Mouse (Mus musculus): ENCODE data around the gene Plekhh1.

DNA sequence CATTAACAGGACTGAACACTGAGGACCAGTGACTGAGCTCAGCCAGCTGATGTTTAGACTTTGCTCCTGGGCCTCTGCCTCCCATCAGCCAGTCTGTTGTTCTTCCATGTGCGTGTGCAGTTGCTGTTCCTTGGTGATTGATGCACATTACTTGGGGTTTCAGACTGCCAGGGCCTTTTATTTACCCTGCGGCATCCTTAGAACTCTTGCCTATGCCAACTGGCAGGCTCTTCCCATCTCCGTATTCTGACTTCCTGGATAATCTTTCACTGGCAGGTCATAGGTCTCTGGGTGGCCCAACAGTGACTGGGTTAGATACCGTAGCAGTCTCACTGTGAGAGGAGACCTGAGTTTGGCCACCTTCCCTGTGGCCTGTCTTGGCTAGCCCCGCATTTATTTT is 38.6 kb downstream of the Plekhh1 start:
- no peak for TF ChIP-seq CTCF (IDR thresholded peaks at IDR 0.05; ENCODE audit: low read depth)
- TF ChIP-seq EP300 (IDR thresholded peaks at IDR 0.05; ENCODE audit: low read depth) = no peak

Measured in liver, embryonic 14.5 days (tissue).